Mouse (Mus musculus): Measurements from ENCODE around the gene Ptprj.

- TF ChIP-seq CTCF (IDR thresholded peaks at IDR 0.05; ENCODE audit: low read depth, low read length) (no peak), POLR2A (IDR thresholded peaks at IDR 0.05; ENCODE audit: extremely low read depth, insufficient read depth, low read length) (no peak)
Observed at GRCm38 (mm10) chr2:90534751-90535150, 45.7 kb downstream of the Ptprj start.
